Mouse (Mus musculus): ENCODE measurements at regions not wholly inside any gene's neighbourhood (a gene's known extent, or its start where the extent isn't known, plus 50 kb on each side); places are given as distances from the start of the nearest gene placed in this dataset.

DNA sequence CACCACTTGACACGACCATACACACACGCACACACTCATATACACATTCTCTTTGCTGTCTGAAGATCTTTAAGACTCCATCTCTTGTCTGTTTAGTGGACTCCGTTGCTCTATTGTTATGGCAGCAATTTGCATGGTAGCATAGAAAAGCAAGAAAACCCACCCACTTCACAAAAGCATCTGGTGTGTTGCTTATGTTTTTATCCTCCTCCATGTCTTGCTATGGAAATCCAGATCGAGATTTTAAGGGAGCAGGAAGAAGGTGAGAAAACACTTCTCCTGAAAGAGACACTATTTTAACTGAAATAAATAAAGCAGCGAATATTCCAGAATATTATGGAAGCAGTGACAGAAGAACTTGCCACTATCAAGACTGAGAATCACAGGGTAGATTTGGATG lies 207.5 kb upstream of the Stac start:
- no peaks in the 10 kb centered on the region for H3K9me3 ChIP-seq (ENCODE audit: control insufficient read depth, insufficient read depth, low read depth, low read length)
- no peak overlapping the region for H3K27ac ChIP-seq (ENCODE audit: insufficient read depth, low read depth, low read length, poor library complexity, severe bottlenecking)
- no peak overlapping the region for H3K4me3 ChIP-seq (ENCODE audit: insufficient read depth in 1 of 2, low read depth in 1 of 2, low read length in 2 of 2, poor library complexity in 1 of 2, severe bottlenecking in 1 of 2)
- TF ChIP-seq CHD2 (IDR thresholded peaks at IDR 0.05; ENCODE audit: low read depth, low read length) (no peak), MAFK (IDR thresholded peaks at IDR 0.05; ENCODE audit: insufficient read depth, low read depth, low read length) (no peak)
- H3K9ac ChIP-seq (ENCODE audit: insufficient read depth, low read depth, low read length, poor library complexity, severe bottlenecking): no peak overlapping the region
- H3K4me1 ChIP-seq (ENCODE audit: control insufficient read depth in 2 of 2, insufficient read depth in 2 of 2, low read length in 2 of 2, poor library complexity in 1 of 2): no peaks in the 10 kb centered on the region
- H3K36me3 ChIP-seq (ENCODE audit: control insufficient read depth, insufficient read depth, low read length, poor library complexity, severe bottlenecking): no peaks in the 10 kb centered on the region
- no peak for DNase-seq (ENCODE audit: low read depth, low spot score)
- in situ Hi-C loops (cut with MboI; ENCODE audit: low sequenced_read_pairs in 2 of 2, unreplicated experiment in 2 of 2): no loop called here

GRCm38 (mm10) chr9:111879710-111880109 lies 189.6 kb upstream of the Stac start:
- Histone ChIP-seq H3K9me3 (ENCODE audit: control insufficient read depth, insufficient read depth, low read depth, low read length) (no peaks in the 10 kb centered on the region), H3K4me3 (ENCODE audit: insufficient read depth in 1 of 2, low read depth in 1 of 2, low read length in 2 of 2, poor library complexity in 1 of 2, severe bottlenecking in 1 of 2) (no peak overlapping the region), H3K9ac (ENCODE audit: insufficient read depth, low read depth, low read length, poor library complexity, severe bottlenecking) (no peak overlapping the region), H3K27ac (ENCODE audit: insufficient read depth, low read depth, low read length, poor library complexity, severe bottlenecking) (no peak overlapping the region), H3K4me1 (ENCODE audit: control insufficient read depth in 2 of 2, insufficient read depth in 2 of 2, low read length in 2 of 2, poor library complexity in 1 of 2) (peaks cover 0 to 5% of the 10 kb centered on the region in 2 experiments; a peak in 2 of 4 replicates), H3K36me3 (ENCODE audit: control insufficient read depth, insufficient read depth, low read length, poor library complexity, severe bottlenecking) (no peaks in the 10 kb centered on the region)
- TF ChIP-seq ZNF384 (IDR thresholded peaks at IDR 0.05; ENCODE audit: low read depth, low read length) (no peak), MAFK (IDR thresholded peaks at IDR 0.05; ENCODE audit: insufficient read depth, low read depth, low read length) (peak; percentile 49; the same call in 1 of the 2 replicates), CHD2 (IDR thresholded peaks at IDR 0.05; ENCODE audit: low read depth, low read length) (no peak)
- DNase-seq (ENCODE audit: low read depth, low spot score): peak; percentile 57
- in situ Hi-C loops (cut with MboI; ENCODE audit: low sequenced_read_pairs in 2 of 2, unreplicated experiment in 2 of 2): no loop called here

GRCm38 (mm10) chr9:111876846-111877245 lies 186.7 kb upstream of the Stac start:
- no peak overlapping the region for H3K4me3 ChIP-seq (ENCODE audit: insufficient read depth in 1 of 2, low read depth in 1 of 2, low read length in 2 of 2, poor library complexity in 1 of 2, severe bottlenecking in 1 of 2)
- H3K9me3 ChIP-seq (ENCODE audit: control insufficient read depth, insufficient read depth, low read depth, low read length): no peaks in the 10 kb centered on the region
- no peak for TF ChIP-seq ZC3H11A (IDR thresholded peaks at IDR 0.05; ENCODE audit: borderline replicate concordance, low read depth, low read length)
- TF ChIP-seq ZNF384 (IDR thresholded peaks at IDR 0.05; ENCODE audit: low read depth, low read length): no peak
- TF ChIP-seq MAFK (IDR thresholded peaks at IDR 0.05; ENCODE audit: insufficient read depth, low read depth, low read length): no peak
- no peak for TF ChIP-seq CHD2 (IDR thresholded peaks at IDR 0.05; ENCODE audit: low read depth, low read length)
- TF ChIP-seq HCFC1 (IDR thresholded peaks at IDR 0.05; ENCODE audit: borderline replicate concordance, insufficient read depth, low read length): no peak
- H3K4me1 ChIP-seq (ENCODE audit: control insufficient read depth in 2 of 2, insufficient read depth in 2 of 2, low read length in 2 of 2, poor library complexity in 1 of 2): peaks cover 0 to 5% of the 10 kb centered on the region in 2 experiments; a peak in 2 of 4 replicates
- no peak overlapping the region for H3K9ac ChIP-seq (ENCODE audit: insufficient read depth, low read depth, low read length, poor library complexity, severe bottlenecking)
- no peak for DNase-seq (ENCODE audit: low read depth, low spot score)
- no peaks in the 10 kb centered on the region for H3K36me3 ChIP-seq (ENCODE audit: control insufficient read depth, insufficient read depth, low read length, poor library complexity, severe bottlenecking)
- in situ Hi-C loops (cut with MboI; ENCODE audit: low sequenced_read_pairs in 2 of 2, unreplicated experiment in 2 of 2): no loop called here
- no peak overlapping the region for H3K27ac ChIP-seq (ENCODE audit: insufficient read depth, low read depth, low read length, poor library complexity, severe bottlenecking)

DNA sequence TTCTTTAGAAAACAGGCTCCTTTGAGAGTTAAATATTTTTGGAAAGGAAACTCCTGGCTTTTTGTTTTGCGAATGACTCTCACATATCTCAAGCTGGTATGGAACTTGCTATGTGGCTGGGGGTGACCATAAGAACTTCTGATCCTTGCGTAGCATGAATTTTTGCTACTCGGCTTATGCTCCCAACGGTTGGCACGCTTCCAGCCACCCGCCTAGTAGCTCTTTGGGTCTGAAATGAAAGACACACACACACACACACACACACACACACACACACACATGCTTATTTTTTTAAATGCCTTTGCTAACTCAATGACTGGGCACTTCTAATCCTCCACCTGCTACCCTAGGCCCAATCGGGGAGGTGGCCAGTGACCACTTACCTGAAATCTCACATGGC lies 180.3 kb upstream of the Stac start:
- DNase-seq (ENCODE audit: low read depth, low spot score): no peak
- Histone ChIP-seq H3K9me3 (ENCODE audit: control insufficient read depth, insufficient read depth, low read depth, low read length) (no peaks in the 10 kb centered on the region), H3K36me3 (ENCODE audit: control insufficient read depth, insufficient read depth, low read length, poor library complexity, severe bottlenecking) (no peaks in the 10 kb centered on the region), H3K9ac (ENCODE audit: insufficient read depth, low read depth, low read length, poor library complexity, severe bottlenecking) (no peak overlapping the region), H3K27ac (ENCODE audit: insufficient read depth, low read depth, low read length, poor library complexity, severe bottlenecking) (no peak overlapping the region), H3K4me1 (ENCODE audit: control insufficient read depth in 2 of 2, insufficient read depth in 2 of 2, low read length in 2 of 2, poor library complexity in 1 of 2) (no peaks in the 10 kb centered on the region), H3K4me3 (ENCODE audit: insufficient read depth in 1 of 2, low read depth in 1 of 2, low read length in 2 of 2, poor library complexity in 1 of 2, severe bottlenecking in 1 of 2) (no peak overlapping the region)
- in situ Hi-C loops (cut with MboI; ENCODE audit: low sequenced_read_pairs in 2 of 2, unreplicated experiment in 2 of 2): no loop called here
- TF ChIP-seq CHD2 (IDR thresholded peaks at IDR 0.05; ENCODE audit: low read depth, low read length): no peak
- no peak for TF ChIP-seq MAFK (IDR thresholded peaks at IDR 0.05; ENCODE audit: insufficient read depth, low read depth, low read length)
- no peak for TF ChIP-seq ZNF384 (IDR thresholded peaks at IDR 0.05; ENCODE audit: low read depth, low read length)
- no peak for TF ChIP-seq HCFC1 (IDR thresholded peaks at IDR 0.05; ENCODE audit: borderline replicate concordance, insufficient read depth, low read length)
- TF ChIP-seq ZC3H11A (IDR thresholded peaks at IDR 0.05; ENCODE audit: borderline replicate concordance, low read depth, low read length): no peak

- no peaks in the 10 kb centered on the region for H3K9me3 ChIP-seq (ENCODE audit: control insufficient read depth, insufficient read depth, low read depth, low read length)
- H3K4me1 ChIP-seq (ENCODE audit: control insufficient read depth in 2 of 2, insufficient read depth in 2 of 2, low read length in 2 of 2, poor library complexity in 1 of 2): no peaks in the 10 kb centered on the region
- no peak overlapping the region for H3K27ac ChIP-seq (ENCODE audit: insufficient read depth, low read depth, low read length, poor library complexity, severe bottlenecking)
- DNase-seq (ENCODE audit: low read depth, low spot score): no peak
- in situ Hi-C loops (cut with MboI; ENCODE audit: low sequenced_read_pairs in 2 of 2, unreplicated experiment in 2 of 2): no loop called here
- no peak overlapping the region for H3K9ac ChIP-seq (ENCODE audit: insufficient read depth, low read depth, low read length, poor library complexity, severe bottlenecking)
- no peak overlapping the region for H3K4me3 ChIP-seq (ENCODE audit: insufficient read depth in 1 of 2, low read depth in 1 of 2, low read length in 2 of 2, poor library complexity in 1 of 2, severe bottlenecking in 1 of 2)
- H3K36me3 ChIP-seq (ENCODE audit: control insufficient read depth, insufficient read depth, low read length, poor library complexity, severe bottlenecking): no peaks in the 10 kb centered on the region
- no peak for TF ChIP-seq HCFC1 (IDR thresholded peaks at IDR 0.05; ENCODE audit: borderline replicate concordance, insufficient read depth, low read length)
- TF ChIP-seq ZNF384 (IDR thresholded peaks at IDR 0.05; ENCODE audit: low read depth, low read length): no peak
- TF ChIP-seq CHD2 (IDR thresholded peaks at IDR 0.05; ENCODE audit: low read depth, low read length): no peak
- TF ChIP-seq MAFK (IDR thresholded peaks at IDR 0.05; ENCODE audit: insufficient read depth, low read depth, low read length): no peak
- TF ChIP-seq ZC3H11A (IDR thresholded peaks at IDR 0.05; ENCODE audit: borderline replicate concordance, low read depth, low read length): no peak
These were observed 179.7 kb upstream of the Stac start for GRCm38 (mm10) chr9:111869801-111870382.

Data from ES-E14 (cell line).